Mouse (Mus musculus) lung, postnatal 36 days (tissue): ENCODE measurements around the gene Herc2.

Source experiments
- DNase-seq: peaks from one replicate; pipeline ENCODE4 v3.0.0; 2022; ENCODE audit warnings: mixed read lengths

The Herc2 gene

GRCm38 (mm10) chr7:56202843-56203242 lies 152.8 kb downstream of the Herc2 start:
- no peak for DNase-seq

DNA sequence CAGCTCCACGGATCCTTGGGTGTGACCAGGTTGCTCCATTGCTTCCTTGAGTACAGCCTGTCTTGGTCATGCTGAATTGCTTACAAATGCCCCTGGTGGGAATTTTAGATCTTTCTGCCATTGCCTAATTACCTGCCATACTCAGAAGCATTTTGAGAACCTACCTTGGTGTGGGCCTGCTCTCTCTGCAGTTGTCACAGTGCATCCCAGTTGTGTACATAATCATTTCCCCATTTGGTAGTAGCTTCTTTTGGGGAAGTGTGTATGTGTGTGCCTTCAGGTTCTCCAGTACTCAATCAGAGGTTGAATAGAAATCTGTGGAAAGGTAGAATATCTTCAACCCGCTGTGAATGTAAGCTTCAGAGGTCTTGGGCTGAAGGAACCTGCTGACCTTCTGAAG lies 153.3 kb downstream of the Herc2 start:
- no peak for DNase-seq

DNA sequence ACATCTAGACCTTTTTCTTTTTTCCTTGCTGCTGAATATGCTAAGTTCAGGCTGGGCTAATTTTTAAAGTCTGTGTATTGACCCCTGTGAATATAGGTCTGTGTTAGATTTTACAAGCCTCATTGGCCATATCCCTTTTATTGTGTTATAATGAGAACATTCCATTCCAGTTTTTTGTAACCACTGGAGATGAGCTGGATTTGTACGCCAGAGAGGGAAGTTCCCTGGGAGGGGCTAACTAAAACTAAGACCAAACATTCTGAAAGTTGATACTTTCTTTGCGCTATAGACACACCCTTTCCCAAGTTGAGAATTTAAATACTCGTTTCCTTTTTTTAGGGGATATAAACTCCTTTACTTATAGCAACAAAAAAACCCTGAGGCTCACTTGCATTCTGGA lies 154.9 kb downstream of the Herc2 start:
- DNase-seq = no peak

GRCm38 (mm10) chr7:56220811-56221210 lies 170.8 kb downstream of the Herc2 start:
- DNase-seq = no peak

DNA sequence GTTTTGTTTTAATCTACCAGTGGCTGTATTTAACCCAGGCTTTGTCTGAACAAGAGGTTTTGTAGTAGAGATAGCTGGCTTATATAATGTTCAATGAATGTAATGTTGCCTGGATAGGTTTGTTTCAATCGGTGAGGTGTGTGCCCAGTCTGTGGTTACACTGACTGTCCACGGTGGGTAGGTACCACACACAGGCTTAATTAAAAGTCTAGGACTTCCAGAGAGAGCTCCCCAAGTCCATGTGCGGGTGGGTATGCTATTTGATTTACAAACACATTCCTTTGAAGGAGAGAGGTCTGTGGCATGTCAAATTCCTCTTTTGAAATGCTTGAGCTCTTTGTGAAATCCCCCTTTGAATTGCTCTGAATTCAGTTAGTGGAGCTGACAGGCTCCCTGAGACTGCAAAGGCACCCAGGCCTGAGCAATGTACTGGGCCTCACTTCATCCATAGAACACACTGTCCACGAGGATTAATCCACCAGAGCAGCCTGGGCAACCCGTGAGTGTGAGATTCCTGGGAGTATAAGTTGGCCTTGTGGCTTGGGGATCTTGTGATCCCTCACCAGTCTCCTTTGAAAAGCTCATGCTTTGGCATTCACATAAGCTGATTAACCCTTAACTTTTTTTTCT lies 185.9 kb downstream of the Herc2 start:
- no peak for DNase-seq

GRCm38 (mm10) chr7:56236617-56237016 lies 186.6 kb downstream of the Herc2 start:
- DNase-seq = no peak

DNA sequence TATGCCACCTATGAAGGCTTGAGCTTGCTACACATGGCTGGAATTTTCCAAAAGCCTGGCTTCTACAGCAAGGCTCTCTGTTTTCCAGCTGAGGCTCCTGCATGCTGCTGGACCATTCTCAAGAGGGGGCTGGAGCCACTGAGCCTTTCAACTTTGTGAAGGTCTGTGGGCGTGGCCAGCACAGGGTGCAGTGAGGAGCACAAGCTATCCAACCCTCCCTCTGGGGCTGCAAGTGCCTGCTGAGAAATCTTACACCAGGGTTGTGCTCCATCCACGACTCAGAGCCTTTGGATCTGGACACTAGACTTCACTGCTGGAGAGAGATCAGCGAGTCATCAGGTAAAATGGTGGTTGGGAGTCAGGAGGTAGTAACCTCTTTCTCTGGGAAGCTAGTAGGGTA lies 189.5 kb downstream of the Herc2 start, which contains the start of gene Oca2:
Oca2 (plus strand) TSS at position 218 of the 400 bp plus-strand sequence.
- DNase-seq = no peak

DNA sequence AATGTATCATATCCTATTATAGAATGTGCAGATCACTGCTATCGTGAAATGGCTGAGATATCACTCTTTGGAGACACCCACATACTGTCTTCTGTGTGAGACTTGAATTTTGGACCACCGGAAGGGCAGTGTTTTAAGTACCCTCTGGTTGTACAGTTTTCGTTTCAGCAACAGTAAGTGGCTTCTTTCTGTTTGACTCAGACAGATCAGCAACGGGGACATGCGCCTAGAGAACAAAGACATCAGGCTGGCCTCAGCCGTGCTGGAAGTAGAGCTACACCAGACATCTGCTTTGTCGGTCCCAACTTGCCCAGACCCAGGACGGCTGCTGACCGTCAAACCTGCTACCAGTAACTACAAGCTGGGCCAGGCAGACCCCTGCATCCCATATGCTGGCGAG lies 204.6 kb downstream of the Herc2 start:
- no peak for DNase-seq

GRCm38 (mm10) chr7:56257875-56258441 lies 208.0 kb downstream of the Herc2 start:
- no peak for DNase-seq

DNA sequence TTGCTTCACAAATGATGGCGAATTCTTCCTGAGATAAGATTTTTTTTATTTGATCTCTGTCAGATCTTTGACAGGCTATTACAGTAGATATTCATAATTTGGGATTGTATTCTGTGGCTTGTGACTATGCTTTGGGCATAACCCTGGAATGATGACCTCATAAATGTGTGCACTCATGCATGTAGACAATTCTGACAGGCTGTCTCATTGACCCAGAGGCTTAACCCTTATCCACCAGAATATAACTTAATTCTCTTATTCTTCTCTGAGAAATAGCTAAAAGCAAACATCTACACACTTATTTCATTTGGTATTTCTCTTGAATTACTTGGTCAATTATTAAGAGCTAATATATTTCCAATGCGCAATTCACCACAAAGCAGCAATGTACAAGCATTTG lies 227.5 kb downstream of the Herc2 start:
- DNase-seq = no peak
